Mouse (Mus musculus): ENCODE data around the gene Trpc2.

The Trpc2 gene

DNA sequence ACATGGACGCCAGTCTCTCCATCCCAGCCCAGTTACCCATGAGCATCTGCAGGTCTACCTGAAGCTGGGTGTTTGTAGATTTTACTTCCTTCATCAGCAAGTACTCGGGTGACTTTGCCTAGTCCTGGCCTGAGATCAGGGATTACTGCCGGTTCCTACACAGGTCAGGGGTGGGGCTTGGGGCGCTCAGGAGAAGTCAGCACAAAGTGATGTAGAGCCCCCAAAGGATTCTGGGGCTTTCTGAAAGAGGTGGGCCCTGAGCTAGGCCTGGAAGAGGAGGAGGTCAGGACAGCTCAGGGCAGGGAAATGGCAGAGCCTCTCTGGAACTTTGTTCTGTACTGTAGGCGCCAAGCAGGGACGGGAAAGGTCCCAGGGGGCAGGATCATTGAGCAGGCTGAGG, 19.8 kb downstream of the Trpc2 start:
- peak; percentile 56 for DNase-seq (ENCODE audit: low read depth, low spot score)

DNA sequence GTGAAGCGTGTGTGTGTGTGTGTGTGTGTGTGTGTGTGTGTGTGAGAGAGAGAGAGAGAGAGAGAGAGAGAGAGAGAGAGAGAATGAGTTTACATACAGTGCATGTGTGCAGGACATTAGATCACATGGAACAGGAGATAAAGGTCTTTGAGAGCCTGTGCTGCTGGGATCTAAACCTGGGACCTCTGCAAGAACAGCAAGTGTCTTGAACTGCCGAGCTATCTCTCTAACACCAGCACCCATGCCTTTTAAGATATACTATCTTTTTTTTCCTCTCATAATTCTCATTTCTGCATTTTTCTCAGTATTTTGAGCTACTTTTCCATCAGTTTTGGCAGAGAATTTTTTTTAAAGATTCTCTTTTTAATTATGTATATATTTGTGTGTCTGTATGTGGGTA, 20.6 kb downstream of the Trpc2 start:
- DNase-seq (ENCODE audit: low read depth, low spot score): no peak

DNA sequence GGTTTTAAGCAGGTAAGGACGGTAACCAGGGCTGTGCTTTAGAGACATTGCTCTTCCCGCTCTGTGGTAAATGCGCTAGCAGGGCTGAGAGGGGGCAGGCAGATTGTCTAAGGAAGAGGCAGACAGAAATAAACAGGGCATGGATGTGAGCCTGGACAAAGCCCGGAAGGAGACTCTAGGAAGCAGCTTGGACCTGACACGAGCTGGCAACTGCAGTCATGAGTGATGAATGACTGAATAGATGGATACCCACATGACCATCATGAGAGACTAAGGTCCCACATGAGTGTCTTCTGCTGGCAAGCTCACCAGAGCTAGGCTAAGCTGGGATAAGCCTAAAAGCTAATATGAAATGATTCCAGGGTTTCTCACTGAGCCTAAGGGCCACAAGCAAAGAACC, 21.2 kb downstream of the Trpc2 start:
- no peak for DNase-seq (ENCODE audit: low read depth, low spot score)

DNA sequence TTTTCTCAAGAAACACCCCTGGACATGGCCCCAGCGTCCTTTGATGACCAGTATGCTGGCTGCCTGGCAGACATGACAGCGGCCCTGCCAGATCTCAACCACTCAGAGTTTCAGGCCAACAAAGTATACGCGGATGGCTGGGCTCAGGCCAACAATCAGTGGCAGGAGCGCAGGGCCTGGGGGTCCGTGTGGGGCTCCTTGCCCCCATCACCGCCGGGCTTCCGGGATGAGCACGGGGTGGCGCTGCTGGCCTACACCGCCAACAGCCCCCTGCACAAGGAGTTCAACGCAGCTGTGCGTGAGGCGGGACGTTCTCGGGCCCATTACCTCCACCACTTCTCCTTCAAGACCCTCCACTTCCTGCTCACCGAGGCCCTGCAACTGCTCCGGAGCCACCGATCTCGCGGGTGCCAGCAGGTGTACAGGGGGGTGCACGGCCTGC, 23.8 kb downstream of the Trpc2 start:
- peak; percentile 58 for DNase-seq (ENCODE audit: low read depth, low spot score)

DNA sequence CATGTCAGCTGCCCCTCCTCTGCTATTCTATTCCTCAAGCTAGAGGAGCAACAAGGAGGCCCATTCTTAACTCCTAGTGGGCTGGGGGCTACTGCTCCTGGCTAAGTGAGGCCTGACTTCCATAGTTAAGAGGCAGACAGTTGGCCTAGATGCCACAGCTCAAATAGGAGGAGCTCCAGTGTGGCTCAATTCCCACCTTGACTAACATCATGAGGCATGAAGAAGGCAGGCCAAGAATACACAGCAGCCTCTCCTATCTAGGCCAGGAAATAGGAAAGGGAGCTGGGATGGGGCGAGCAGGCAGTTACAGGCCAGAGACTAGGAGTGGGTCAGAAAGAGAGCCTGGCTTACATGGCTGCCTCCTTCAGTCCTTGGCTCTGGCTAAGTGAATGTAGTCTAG, 25.3 kb downstream of the Trpc2 start:
- no peak for DNase-seq (ENCODE audit: low read depth, low spot score)

DNA sequence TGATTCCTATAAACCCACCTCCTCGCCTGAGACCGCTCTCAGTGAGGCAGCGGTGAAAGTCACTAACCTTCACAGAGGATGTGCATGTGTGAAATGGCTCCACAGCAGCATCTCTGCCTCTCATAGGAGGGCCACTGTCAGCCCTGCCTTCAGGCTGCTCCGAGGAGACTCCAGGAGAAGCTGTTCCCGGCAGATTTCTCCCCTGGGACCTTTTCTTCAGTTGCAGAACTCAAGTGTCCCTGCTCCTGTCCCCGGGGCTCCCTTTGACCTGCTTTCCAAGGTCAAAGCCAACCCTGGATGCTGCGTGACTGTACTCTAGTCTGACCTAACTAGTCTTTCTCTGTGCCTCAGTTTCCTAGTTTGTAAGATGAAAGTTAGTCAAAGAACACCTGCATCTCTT, 26.3 kb downstream of the Trpc2 start, which contains the start of gene Art5:
Gene Art5, minus strand, starts transcription at position 319 of the 400 bp plus-strand sequence.
- no peak for DNase-seq (ENCODE audit: low read depth, low spot score)

DNA sequence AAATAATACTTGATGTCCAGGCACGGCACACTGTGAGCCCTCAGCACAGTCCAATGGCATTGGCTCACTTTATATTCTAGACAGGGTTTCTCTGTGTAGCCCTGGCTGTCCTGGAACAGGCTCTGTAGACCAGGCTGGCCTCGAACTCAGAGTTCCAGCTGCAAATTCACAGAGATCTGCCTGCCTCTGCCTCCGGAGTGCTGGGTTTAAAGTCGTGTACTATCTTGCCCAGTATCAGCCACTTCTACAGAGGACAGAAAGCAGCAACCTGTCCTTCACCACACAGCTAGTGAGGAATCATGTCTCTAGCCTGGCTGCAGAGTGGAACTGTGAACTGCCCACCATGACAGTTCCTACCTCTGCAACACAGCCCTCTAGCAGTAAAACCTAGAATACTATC, 26.8 kb downstream of the Trpc2 start:
- no peak for DNase-seq (ENCODE audit: low read depth, low spot score)

DNA sequence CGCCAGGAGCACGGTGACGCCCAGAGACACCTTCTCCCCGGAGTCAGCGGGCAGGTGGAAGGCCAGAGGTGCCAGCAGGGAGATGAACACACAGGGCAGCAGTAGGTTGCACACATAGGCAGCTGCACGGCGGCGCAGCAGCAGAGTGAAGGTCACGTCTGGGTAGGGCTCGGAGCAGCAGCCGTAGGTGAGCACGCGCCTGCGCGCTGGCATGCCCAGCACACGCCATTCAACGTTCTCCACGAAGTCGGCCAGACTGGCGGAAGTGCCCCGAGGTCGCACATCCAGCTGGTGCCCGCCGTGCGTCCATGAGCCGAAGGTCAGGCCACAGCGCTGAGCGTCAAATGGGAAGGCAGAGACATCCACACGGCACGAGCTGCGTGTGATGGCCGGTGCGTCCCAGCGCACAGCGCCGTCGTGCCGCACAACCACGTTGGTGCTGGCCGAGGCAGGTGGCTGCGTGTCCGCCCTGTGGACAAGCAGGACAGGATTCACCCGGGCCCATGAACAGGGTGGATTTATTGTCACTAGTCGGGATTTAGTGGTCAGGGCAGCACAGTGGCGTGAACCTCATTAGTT, 30.3 kb downstream of the Trpc2 start:
- DNase-seq (ENCODE audit: low read depth, low spot score): peak; percentile 61

DNA sequence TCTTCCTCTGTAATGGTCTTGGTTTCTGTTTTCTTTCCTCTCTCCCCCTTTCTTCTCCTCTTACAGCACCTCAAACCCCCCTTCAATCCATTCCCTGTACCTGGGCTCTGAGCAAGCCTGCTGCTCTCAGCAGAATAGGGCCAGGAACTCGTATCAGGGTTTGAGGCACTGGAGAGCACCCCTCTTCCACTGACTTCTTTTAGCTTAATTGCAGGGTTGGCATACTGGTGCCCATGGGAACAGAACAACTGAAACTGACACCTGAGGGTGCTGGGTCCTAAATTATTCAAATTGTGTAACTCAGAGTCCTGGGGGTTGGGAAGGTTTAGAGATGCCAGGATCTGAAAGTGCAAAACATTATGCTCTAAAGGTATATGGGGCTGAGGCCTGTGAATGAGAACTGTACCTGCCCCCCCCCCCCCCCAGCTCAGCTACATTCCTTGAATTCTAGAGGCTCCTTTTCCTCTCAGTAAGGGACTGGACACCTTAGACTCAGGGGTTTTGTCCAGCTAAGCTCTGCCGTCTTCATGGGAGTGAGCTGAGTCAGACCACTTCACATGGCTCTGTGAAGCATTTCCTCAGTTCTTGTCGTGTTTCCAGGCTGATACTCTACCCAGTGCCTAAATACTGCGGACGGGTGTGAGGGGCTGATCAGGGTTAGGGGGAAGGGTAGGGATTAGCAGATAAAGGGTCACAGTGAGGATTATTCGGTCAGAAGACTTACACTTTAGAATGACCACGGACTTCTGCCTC, 33.8 kb downstream of the Trpc2 start, which contains the start of gene Chrna10:
Gene Chrna10, minus strand, starts transcription at position 250 of the 753 bp plus-strand sequence.
- no peak for DNase-seq (ENCODE audit: low read depth, low spot score)

DNA sequence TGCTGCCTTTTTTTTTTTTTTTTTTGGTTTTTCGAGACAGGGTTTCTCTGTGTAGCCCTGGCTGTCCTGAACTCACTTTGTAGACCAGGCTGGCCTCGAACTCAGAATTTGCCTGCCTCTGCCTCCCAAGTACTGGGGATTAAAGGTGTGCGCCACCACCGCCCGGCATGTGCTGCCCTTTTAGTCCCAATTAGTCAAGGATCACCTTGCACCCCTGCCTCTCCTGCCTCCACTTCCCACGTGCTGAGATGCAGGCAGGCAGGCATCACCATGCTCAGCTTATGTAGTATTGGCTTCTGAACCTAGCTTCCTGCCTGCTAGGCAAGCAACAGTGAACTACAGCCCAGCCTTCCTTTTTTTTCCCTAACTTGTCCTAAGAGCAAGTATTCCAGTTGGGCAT, 34.5 kb downstream of the Trpc2 start:
- no peak for DNase-seq (ENCODE audit: low read depth, low spot score)

DNA sequence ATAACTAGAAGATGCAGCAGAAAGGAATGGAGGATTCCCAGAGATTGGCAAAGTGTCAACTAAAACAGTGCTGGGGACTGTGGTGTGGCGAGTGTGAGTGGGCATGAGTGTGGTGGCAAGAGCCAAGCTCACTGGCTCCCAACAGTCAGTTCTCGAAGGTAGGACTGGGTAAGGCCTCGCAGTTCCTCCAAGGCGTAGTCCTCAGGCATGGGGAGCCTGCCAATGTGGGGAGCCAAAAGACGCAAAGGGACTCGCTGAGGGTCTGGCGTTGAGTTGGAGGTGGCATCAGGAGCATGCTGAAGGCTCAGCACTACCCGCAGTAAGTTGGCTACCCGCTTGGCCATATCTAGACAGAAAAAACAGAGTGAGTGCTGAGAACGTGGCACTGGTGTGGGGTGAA, 37.4 kb downstream of the Trpc2 start:
- no peak for DNase-seq (ENCODE audit: low read depth, low spot score)

DNA sequence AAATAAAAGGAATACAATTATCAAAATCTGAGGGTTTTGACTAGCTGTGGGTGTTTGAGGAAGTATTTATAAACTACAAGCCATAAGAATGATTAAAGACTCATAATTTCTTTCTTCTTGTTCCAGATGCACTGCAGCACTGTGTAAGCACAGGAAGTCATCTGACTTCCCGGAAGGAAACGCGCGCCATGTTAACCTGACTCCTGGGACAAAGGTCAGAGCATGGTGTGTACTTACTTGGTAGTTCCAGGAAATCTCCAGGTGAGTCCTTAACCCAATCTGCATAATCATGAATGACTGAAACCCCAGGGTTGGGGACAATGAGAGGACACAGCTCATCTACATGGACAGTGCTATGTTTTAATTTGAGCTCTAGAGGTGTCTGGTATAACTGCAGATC, 49.5 kb downstream of the Trpc2 start:
- peak; percentile 48 for DNase-seq (ENCODE audit: low read depth, low spot score)

DNA sequence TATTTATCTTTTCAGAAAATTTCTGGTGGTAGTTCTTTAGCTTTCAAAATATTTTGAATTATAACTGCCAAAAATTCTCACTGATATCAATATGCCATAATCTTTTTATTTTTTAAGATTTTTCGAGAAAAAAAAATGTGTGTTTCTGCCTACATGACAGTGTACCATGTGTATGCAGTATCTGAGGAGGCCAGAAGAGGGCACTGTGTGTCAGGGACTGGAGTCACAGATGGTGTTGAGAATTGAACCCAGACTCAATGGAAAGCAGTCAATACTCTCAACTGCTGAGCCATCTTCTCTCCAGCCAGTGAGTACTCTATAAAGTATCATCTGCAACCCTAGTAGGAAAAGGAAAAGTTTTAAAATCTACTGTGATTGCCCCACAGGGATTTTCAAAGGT, 54.5 kb downstream of the Trpc2 start:
- DNase-seq (ENCODE audit: low read depth, low spot score): peak; percentile 77

DNA sequence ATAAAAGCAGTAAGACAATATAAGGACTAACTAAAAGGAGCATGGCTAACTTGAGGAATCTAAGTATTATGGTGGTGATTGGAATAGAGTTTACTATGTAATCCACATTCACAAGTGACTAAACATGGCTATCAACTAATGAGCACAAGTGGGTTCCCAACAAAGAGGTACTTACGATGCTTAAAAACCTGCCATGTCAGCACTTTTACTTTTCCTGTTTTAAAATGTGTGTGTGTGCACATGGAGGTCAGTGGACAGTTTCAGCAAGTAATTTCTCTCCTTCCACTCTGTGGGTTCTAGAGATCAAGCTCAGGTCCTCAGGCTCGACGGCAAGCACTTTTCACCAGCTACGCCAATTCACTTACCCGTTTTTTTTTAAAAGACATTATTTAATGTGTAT, 55.0 kb downstream of the Trpc2 start:
- DNase-seq (ENCODE audit: low read depth, low spot score): no peak

Data from ZHBTc4 (cell line).